Mouse (Mus musculus) left cerebral cortex, adult 9 months (tissue): ENCODE data around the gene Sh3bp2.
A peak's percentile ranks its signal among the peaks of the same experiment; 100 is the strongest.

Source experiments
- DNase-seq, 2 experiments: peaks; one replicate each; pipeline ENCODE4 v3.0.0; 2022; ENCODE audit warnings: low spot score in 2 of 2

Sh3bp2 gene

DNA sequence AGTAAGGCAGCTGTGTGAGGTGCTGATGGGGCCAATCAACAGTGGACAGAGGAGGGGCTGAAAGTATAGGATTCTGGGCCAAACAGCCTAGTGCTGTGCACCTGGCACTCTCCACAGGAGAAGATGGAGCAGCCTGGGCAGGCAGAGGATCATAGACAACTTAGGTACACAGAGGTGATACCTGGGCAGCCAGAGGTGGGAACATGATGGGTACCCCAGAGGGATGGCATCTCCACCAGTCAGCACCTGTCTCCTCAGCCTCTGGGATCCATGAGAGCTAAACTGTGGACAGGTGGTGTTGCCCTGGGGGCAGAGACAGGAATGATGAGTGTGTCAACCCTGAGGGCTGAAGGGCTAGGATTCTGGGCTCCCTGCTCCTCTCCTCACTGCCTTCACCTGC is 1.1 kb upstream of the Sh3bp2 start:
- DNase-seq = no peak

DNA sequence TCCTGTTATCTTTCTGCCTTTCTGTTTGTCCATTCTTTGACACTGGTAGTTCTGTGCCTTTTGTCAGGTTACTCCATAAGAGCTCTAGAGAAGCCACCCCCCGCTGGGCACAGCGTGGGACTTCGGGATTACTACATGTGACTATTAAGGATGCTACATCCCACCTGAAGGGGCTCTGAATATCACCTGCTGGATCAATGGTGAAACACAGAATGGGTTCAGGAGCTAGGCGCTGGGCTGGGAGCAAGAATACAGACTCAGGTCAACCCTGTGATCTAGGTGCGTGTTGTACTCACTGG is 788 bp downstream of the Sh3bp2 start:
- no peak for DNase-seq

DNA sequence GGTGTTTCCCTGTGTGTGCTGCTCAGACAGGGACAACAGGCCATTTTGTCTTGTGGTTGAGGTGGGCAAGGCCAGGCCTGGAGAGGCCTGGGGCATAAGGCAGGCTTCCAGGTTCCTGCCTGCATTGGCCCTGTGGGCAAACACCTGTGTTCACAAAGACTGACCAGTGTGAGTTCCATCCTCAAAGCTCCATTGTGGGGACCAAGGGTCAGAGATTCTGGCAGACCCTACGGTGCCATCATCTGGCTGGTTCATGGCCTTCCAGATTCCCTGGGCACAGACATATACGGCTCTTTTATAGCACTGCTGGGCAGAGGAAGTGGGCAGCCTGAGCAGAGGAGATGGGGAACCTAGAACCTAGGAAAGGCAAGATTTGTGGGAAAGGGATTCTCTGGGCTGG is 1.7 kb downstream of the Sh3bp2 start:
- no peak for DNase-seq

DNA sequence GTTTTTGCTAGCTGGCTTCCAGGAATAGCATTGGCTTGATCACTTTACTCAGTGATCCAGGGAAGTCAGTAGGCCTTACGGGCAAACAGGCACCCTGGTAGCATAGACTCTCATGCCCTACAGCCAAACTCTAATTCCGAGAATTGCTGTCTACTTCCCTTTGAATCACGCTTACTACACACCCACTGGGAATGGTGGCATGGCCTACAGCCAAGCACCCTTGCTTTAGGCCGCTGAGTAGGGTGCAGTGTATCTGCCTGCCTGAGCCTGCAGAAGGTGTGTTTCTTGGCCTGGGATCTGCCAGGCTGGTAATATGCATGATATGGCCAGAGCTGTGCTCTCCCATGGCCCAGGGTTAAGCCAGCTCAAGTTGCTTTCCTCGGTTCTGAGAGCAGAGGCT is 3.1 kb downstream of the Sh3bp2 start:
- no peak for DNase-seq

DNA sequence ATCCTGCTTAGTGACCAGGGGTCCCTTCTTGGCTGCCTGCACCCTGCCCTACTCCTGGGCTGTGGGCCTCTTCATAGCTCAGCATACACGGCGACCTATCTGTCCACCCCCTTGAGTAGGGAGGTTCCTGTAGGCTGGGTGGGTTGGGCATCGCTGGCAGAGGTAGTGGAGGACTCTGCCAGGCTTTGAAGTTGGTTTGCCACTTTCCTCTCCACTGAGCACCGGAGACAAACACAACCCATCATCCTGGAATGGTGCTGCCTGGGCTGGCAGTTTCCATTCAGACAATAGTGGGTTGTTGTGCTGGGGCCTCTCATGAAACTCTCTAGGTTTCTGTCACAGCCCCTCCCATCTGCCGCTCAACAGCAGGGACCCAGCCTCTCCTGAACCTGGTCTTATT is 4.5 kb downstream of the Sh3bp2 start:
- no peak for DNase-seq

DNA sequence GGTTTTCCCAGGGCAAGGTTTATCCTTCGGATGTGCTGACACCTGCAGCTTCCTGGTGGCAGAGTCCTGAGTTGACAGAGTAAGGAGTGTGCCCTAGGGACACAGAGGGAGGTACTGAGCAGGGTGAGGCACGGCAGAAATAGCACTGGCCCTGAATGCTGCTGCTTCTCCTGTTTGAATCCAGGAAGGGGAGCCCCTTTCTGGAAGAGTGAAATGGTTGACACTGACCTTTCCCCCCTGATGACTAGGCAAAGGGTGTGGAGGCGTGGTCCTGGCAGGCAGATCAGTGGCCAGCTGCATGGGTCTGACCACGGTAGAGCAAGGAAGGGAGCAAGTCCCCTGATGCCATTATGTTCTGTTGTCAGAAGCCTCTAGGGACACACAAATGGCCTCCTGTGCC is 5.0 kb downstream of the Sh3bp2 start:
- no peak for DNase-seq

DNA sequence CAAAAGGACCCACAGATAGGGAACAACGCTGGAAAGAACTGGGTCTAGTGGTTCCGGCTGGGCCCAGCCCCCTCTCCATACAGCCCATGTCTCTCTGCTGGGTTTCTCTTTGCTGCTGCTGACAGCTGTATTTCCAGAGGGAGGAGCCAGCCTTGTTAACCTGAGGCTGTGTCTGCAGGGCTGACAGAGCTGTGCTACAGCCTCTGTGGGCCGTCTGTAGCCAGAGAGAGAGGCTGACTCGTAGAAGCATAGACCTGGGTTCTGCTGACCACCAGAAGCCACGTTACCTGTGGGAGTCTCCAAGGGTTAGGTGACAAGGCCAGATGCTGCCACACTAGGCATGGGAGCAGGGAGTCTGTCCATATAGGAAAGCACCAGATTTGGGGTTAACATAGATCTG is 7.4 kb downstream of the Sh3bp2 start:
- no peak for DNase-seq

DNA sequence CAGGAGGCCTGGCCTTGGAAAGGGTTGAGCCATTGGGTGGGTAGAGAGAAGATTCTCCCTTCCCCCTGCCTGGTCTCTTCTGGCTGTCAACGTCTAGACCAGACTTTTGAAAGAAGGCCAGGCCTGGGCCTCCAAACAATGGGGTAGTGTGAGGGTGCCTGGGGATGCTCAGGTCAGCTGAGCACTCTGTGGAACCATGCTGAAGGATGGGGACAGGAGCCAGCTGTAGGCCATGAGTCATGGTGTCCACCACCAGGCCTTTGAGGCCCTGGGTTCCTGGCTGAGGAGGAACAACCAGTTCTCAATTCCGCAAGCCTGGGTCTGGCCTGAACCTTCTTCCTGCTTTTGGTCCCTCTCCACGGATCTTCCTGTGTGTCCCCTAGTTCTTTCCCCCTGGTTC is 8.2 kb downstream of the Sh3bp2 start:
- peak; percentile 58 to 59 for DNase-seq

DNA sequence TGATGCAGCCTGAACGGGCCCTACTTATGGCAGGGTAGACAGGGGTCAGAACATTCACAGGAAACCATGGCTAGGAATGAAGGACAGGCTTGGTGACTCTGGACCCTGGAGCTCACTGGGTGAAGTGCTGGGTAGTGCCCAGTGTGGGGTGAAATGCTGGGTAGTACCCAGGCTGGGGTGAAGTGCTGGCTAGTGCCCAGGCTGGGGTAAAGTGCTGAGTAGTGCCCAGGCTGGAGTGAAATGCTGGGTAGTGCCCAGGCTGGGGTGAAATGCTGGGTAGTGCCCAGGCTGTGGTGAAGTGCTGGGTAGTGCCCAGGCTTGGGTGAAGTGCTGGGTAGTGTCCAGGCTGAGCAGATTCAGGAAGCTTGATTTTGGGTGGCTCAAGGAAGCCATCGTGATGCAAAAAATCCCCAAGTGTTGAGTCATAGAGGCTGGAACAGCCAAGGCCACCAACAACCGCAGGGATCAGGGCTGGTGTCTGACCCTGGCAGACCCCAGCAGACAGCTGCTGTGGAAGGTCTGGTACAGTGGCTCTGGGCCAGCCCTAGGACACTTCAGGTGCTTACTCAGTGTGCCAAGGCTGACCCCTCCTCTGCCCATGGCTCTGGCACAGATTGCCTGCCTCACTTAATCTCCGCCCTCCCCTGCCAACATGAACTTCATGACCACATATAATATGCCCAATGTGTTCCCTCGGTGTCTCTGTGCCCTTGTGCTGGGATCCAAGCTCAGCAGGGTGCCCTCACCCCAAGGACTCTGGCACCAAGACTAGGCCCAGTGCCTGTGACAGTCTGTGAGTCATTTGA is 9.3 kb downstream of the Sh3bp2 start:
- DNase-seq = no peak

DNA sequence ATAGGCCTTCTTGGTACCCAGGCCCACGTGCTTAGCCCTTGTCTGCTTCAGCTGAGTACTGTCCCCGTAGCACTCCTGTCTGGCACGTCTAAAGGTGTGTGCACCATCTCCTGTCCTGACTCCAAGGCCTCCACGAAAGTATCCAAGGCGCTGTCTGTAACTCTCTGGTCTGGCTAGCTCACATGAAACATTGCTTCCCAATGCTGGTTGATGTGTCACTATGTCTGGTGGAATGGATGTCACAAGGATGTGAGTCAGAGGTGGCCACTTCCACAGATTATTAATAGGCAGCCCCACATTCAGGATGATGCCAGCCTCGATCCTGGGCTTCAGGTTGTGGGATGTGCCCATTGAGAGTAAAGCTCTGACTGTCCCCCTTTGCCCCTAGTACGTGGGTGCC is 10.2 kb downstream of the Sh3bp2 start:
- DNase-seq = no peak

DNA sequence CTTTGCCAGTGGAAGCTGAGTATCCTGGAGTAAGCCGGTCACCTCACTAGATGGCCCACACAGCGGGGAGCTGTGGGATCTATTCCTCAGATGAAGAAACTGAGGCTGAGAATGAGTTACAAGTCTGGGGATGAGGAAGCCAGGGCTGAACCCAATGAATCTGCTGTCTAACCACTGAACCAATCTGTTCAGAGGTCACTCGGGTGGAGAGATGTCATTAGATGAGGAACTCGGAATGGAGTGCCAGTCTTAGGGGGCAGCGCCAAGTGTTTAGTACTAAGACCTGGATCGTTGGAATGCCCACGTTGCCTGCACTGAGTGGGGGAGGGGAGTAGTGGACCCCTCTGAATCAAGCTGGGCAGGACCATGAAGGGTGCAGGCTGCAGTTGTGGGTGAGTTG is 12.4 kb downstream of the Sh3bp2 start:
- no peak for DNase-seq

DNA sequence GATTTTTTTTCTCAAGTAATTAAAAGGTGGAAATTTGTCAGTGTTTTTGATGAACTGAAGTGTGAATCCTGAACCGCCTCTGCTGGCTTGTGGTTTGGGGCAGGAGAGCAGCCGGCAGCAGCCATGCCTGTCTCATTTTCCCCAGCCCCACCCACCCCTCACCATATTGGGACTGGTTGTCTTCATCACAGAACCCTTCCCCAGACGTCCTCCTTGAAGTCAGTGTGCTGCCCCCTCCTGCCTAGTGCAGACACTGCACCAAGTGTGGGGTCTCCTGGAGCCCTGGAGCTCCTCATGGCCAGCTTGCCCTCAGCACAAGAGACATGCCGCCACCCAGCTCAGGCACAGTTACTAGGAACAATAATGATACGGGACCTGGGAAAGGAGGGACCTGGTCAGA is 12.9 kb downstream of the Sh3bp2 start:
- DNase-seq = no peak

DNA sequence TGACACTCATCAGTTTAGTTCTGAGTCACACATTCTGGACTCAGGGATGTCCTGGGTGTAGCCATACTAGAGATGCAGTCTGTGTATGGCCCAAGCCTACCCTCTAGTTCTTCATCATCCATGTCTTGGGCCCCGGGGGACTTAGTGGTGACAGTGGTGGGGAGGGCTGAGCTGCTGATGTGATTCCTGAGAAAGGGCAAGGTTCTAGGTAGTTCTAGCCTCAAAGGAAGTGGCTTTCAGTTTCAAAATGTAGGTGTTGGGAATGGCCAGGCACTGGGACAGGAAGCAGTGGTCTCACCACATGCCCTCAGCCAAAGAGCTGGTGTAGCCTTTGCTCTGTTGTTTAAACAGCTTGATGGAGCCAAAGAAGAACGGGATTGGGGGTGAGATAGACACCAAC is 13.5 kb downstream of the Sh3bp2 start:
- no peak for DNase-seq

DNA sequence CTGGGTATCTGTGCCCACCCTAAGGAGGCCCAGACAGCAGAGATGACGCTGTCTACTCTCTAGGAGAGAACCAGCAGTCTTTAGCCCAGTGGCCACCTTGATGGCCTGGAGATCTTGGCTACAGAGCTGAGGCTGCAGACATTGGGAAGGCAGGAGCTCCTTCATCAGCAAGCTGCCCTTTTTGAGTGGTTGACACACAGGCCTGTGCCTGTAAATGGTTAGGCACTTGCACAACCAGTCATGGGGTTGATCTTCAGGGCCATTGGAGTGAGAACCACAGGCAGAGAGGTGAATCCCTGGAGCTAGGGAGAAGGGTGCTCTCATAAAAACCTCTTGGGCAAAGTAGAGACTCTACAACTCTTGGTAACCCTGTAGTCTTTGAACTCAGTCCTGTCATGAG is 16.5 kb downstream of the Sh3bp2 start:
- DNase-seq = no peak

DNA sequence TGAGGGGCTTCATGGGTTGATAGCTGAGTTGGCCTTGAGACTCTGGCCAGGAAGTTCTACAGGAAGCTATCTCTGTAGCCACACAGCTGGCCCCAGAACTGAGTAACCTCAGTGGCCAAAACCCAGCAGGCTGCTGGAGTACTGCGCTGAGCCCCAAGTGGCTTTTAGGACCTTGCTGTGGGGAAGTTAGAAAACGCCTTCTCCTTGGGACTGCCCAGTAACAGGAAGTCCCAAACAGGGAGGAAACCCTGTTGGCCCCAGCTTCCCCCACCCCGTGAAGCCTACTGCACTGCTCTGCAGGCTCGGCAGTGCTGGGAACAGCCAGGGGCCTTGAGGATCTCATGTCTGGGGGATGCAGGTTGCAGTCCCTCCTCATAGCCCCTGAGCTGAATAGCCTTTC is 17.5 kb downstream of the Sh3bp2 start:
- no peak for DNase-seq

DNA sequence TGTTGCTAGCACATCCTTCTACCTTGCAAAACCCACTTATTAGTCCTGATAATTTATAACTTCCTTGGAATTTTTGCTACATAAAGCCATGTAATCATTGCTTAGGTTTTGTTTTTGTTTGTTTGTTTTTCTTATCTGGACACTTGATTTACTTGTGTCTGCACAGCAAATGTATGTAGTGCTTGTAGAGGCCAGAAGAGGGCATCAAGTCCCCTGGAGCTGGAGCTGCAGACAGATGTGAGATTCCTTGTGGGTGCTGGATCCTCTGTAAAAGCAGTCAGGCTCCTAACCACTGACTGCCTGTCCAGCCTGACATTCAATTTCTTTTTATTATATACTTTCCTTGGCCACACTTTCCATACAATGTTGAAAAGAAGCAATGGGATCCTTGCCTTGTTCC is 21.8 kb downstream of the Sh3bp2 start:
- DNase-seq = no peak

DNA sequence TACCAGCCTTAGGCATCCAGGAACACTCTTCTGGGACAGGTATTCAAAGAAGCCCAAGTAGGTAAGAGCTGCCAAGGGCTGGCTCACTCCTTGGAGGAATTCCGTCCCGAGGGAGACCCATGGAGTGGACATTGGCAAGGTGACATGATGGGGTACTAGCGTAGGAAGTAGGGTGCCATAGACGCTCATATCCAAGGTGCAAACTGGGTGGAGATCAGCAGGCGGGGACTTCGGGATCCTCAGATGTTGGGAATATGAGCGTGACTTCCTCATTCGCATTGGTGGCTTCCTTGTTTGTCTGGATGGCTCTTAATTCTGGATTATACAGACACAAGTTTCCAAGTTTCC is 23.5 kb downstream of the Sh3bp2 start:
- no peak for DNase-seq

DNA sequence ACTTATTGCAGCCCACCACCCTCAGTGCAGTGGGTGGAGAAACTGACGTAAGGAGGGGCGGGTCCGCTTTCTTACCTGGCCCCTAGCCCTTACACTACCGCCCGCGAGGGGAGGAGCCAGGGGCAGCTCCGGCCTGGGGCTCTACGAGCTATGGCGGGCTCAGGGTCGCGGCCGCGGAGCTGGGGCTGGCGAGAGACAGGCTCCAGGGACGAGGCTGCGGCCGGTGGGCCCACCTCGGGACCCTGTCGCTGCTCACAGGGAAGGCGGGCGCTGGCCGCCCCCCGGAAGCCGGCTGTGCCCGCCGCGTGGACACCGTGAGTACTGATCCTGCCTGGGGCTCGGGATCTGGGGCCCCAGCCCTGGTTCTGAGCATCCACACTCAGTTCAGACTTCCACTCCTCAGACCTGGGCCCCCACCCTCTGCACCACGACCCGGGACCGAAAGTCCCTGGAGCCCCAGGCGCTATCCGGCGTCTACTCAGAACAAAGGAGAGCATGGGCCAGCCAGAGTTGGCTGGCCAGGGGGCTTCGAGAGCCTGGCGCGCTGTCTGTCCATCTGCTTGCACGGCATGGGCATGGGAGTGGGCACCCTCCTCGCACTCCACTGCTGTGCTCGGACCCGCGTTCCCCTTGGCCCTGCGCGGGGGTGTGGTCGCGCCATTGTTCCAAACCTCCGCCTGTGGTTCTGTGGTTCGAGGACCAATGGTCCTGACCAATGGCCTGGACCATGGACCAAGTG is 24.0 kb downstream of the Sh3bp2 start:
- no peak for DNase-seq

DNA sequence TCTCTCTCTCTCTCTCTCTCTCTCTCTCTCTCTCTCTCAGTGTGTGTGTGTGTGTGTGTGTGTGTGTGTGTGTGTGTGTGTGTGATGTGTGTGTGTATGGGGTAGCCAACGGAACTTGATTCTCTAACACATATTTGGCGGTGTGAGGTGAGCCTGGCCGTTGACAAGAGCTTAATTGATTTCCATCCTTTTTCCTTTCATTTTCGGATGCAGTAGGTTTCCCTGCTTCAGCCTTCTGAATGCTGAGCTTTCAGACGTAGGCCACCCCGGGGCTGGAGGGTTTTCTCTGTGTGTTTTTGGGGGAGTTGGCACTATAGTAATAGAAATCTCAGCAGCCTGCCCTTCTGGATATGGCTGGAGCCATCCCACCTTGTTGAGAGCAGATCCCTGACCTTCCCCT is 24.6 kb downstream of the Sh3bp2 start:
- DNase-seq = no peak

DNA sequence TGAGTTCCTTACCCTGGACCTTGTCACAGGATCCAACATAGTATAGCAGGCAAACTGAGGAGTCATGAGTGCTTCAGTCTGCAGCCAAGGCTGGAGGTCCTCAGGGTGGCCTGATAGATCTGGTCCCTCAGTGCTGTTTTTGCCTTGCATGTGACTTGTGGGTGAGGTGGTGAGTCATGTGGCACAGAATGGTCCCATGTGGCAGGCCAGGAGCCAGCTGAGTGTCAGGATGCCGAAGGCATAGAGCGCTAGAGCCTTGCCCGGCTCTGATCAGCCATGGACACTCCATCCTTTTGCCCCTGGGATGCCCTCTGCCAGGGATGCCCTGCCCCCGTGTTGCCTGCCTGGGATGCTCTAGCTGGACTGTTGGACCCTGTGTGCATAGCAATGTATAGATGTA is 26.2 kb downstream of the Sh3bp2 start:
- DNase-seq = no peak

DNA sequence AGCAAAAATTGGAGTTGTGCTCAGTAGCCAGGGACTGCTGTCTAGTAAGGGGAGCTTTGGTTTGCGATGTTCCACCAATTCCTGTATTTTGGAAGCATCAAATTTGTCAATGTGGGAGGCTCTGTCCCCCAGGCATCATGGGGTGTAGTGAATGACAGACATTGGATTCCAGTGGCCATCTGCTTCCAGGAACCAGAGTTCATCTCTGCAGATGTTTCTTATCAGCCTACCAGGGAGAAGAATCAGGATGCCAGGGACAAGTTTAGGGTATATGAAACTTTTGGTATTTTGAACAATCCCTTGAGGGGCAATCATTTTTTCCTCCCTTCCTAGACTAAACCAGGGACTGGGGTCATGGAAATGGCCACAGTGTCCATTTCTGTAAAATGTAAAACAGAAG is 38.2 kb downstream of the Sh3bp2 start:
- DNase-seq = no peak

DNA sequence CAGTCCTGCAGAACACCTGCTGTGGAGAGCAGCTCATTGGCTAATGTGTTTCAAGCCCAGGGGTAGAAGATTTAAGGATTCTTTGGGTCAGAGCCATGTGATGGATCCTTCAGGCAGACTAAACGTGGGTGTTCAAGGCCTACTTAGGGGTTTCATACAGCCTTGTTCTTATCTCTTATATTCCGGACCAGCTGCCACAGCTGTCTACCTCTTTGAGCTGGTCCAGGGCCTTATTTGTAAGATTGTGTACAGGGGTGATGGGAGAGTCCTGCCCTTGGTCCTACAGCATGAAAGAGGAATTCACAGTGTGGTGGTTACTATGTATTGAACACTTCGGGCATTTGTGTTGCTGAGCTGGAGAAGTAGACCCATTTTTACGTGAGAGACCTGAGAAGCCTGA is 38.7 kb downstream of the Sh3bp2 start:
- no peak for DNase-seq

DNA sequence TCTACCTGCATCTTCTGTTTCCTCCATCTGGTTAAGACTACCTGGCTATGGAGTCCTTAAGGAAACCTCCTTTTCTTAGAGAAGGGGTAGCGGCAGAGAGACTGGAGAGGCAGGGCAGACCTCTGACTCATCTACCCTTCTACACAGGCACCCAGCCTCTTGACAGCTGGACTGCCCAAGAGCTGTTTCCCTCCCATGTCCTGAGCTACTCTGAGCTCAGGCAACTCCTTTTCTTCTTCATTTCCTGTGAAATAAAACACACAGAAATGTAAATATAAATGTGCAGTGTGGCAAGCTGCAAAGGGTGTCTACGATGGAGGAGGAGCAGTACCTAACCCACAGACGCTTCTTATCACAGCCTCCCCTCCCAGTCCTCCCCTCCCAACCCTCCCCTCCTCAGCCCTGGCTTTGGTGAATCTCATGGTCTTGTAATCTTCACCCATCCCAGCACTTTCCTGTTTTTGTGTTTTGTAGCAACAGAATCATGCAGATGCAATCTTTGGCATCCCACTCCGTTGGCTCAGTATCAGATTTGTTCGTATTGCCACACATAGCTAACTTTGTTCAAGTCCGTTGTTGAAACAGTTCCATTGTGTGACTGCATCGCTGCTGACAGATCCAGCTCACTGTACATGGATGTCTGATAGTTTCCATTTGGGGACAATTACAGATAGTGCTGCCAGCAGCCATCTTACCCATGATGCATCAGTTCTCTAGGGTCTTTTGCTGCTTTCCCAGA is 40.1 kb downstream of the Sh3bp2 start:
- peak; percentile 35 to 65 for DNase-seq
